Mouse (Mus musculus) ES-E14 (cell line): ENCODE results near the gene Elmo3. TPM values are rescaled to one million over a fixed set of nuclear protein-coding genes. Genes with fewer than 3 reads are reported as not detected.

Source experiments
- DNase-seq: peaks from one replicate; pipeline ENCODE4 v3.0.0-alpha.2; 2013; ENCODE audit warnings: low read depth, low spot score
- H3K27ac ChIP-seq: 2 replicates; pipeline ENCODE4 v1.5.1; 2012; ENCODE audit warnings: low read depth, mild to moderate bottlenecking, low read length, moderate library complexity, mixed read lengths; ENCODE audit not compliant: poor library complexity, insufficient read depth, severe bottlenecking
- H3K36me3 ChIP-seq: 2 replicates; pipeline ENCODE4 v1.6.1; 2012; ENCODE audit warnings: mild to moderate bottlenecking, low read length, moderate library complexity, mixed read lengths; ENCODE audit not compliant: control insufficient read depth, poor library complexity, insufficient read depth, severe bottlenecking
- H3K4me1 ChIP-seq, 2 experiments: fragments of 150-350 bp in 1 of 2; sonication (generic) in 1 of 2; 2 replicates each; pipeline ENCODE4 v1.6.1; 2012; ENCODE audit warnings: low read length in 2 of 2, mild to moderate bottlenecking in 1 of 2, mixed read lengths in 1 of 2; ENCODE audit not compliant: control insufficient read depth in 2 of 2, insufficient read depth in 2 of 2, poor library complexity in 1 of 2
- H3K4me3 ChIP-seq, 2 experiments: fragments of 150-350 bp in 1 of 2; sonication (generic) in 1 of 2; 2 replicates each; pipeline ENCODE4 v1.5.1; 2012; ENCODE audit warnings: low read length in 2 of 2, low read depth in 1 of 2, mild to moderate bottlenecking in 1 of 2, mixed read lengths in 1 of 2; ENCODE audit not compliant: insufficient read depth in 1 of 2, poor library complexity in 1 of 2, severe bottlenecking in 1 of 2
- H3K9ac ChIP-seq: 2 replicates; pipeline ENCODE4 v1.6.1; 2012; ENCODE audit warnings: low read depth, mild to moderate bottlenecking, low read length, mixed read lengths; ENCODE audit not compliant: poor library complexity, insufficient read depth, severe bottlenecking
- H3K9me3 ChIP-seq: fragments of 150-350 bp; sonication (generic); 2 replicates; pipeline ENCODE4 v1.6.1; 2012; ENCODE audit warnings: low read depth, mild to moderate bottlenecking, low read length; ENCODE audit not compliant: control insufficient read depth, insufficient read depth
- CHD2 ChIP-seq: IDR thresholded peaks from 2 replicates; pipeline ENCODE4 v1.6.1; 2014; ENCODE audit warnings: mild to moderate bottlenecking, low read depth, low read length, inconsistent platforms
- HCFC1 ChIP-seq: IDR thresholded peaks from 2 replicates; pipeline ENCODE4 v1.6.1; 2012; ENCODE audit warnings: low read length, inconsistent platforms, borderline replicate concordance; ENCODE audit not compliant: insufficient read depth
- MAFK ChIP-seq: IDR thresholded peaks from 2 replicates; pipeline ENCODE4 v1.6.1; 2014; ENCODE audit warnings: mild to moderate bottlenecking, low read depth, low read length, inconsistent platforms; ENCODE audit not compliant: insufficient read depth
- ZC3H11A ChIP-seq: IDR thresholded peaks from 2 replicates; pipeline ENCODE4 v1.6.1; 2012; ENCODE audit warnings: low read depth, mild to moderate bottlenecking, inconsistent platforms, low read length, borderline replicate concordance
- ZNF384 ChIP-seq: IDR thresholded peaks from 2 replicates; pipeline ENCODE4 v1.6.1; 2012; ENCODE audit warnings: low read depth, low read length, inconsistent platforms
- in situ Hi-C, 2 experiments: fragments of 600-800 bp; cut with MboI; formaldehyde crosslinking; loops; one replicate each; pipeline ENCODE4 v1.15.1; 2025; ENCODE audit warnings: low sequenced_read_pairs in 2 of 2, inconsistent platforms in 1 of 2; ENCODE audit not compliant: unreplicated experiment in 2 of 2
- total RNA-seq: library from RNA; depleted of rRNA; stranded (reverse); fragments of 300-350 nt; gene quantifications from 2 replicates; pipeline ENCODE4 v1.2.3, GENCODE M21; 2012

The Elmo3 gene
- total RNA-seq, 1 experiment = 3.5 TPM

DNA sequence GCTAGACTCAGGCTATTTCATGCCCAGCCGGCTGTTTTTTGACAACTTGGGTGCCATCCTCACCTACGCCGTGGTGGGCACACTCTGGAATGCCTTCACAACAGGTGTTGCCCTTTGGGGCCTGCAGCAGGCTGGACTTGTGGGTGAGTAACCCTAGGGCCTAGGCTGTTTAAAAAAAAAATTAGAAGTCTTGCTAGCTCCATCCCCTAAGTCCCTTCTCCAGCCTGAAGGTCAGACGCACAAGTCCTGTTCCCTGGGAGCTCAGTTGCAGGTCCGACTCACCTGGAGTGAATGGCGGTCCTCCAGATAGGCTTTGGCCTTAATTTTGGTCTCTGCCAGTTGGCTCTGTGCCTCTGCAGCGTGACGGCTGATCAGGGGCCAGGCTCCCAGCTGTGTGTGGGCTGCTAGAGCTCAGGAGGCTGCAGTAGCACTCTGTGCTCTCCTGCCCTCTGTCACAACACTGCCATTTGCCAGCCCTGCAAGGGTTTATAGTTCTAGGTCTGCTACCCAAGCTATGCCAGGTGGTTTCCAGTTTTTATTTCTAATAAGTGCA is 48.3 kb downstream of the Elmo3 start:
- H3K4me1 ChIP-seq = peaks cover 2 to 10% of the 10 kb centered on the region in 2 experiments; a peak in 1 of 4 replicates

DNA sequence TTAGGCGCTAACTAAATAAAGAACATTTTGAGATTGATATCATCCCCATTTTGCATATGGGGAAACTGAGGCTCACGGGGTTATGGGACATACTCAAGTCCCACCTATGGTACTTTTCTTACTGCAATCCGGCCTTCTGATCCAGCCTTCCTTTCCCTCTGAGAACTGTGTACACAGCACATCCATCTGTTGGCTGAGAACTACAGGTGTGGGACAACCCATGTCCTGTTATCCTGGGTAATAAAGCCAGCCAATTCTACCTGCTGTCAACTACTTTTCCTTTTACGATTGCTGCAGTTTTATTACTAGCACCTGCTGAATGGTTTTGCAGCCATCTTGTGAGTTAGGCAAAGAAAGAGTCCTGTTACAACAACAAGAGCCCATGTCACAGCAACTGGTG is 49.1 kb downstream of the Elmo3 start:
- no peak overlapping the region for H3K4me3 ChIP-seq
- TF ChIP-seq ZNF384 = no peak
- no peak for TF ChIP-seq ZC3H11A
- no peak for TF ChIP-seq MAFK
- TF ChIP-seq HCFC1 = no peak
- TF ChIP-seq CHD2 = no peak
- no peak for DNase-seq
- in situ Hi-C loops = no loop called here
- H3K4me1 ChIP-seq = peaks cover 2 to 16% of the 10 kb centered on the region in 2 experiments; a peak in 1 of 4 replicates
- H3K36me3 ChIP-seq = peaks cover 6% of the 10 kb centered on the region
- no peak overlapping the region for H3K27ac ChIP-seq
- H3K9ac ChIP-seq = no peak overlapping the region
- H3K9me3 ChIP-seq = no peaks in the 10 kb centered on the region

More for the DNA sequence above, 48.3 kb downstream of the Elmo3 start:
- Histone ChIP-seq H3K36me3 (peaks cover 6% of the 10 kb centered on the region), H3K27ac (no peak overlapping the region), H3K4me3 (no peak overlapping the region), H3K9ac (no peak overlapping the region), H3K9me3 (no peaks in the 10 kb centered on the region)
- in situ Hi-C loops = no loop called here
- no peak for DNase-seq
- TF ChIP-seq MAFK (no peak), HCFC1 (no peak)

DNA sequence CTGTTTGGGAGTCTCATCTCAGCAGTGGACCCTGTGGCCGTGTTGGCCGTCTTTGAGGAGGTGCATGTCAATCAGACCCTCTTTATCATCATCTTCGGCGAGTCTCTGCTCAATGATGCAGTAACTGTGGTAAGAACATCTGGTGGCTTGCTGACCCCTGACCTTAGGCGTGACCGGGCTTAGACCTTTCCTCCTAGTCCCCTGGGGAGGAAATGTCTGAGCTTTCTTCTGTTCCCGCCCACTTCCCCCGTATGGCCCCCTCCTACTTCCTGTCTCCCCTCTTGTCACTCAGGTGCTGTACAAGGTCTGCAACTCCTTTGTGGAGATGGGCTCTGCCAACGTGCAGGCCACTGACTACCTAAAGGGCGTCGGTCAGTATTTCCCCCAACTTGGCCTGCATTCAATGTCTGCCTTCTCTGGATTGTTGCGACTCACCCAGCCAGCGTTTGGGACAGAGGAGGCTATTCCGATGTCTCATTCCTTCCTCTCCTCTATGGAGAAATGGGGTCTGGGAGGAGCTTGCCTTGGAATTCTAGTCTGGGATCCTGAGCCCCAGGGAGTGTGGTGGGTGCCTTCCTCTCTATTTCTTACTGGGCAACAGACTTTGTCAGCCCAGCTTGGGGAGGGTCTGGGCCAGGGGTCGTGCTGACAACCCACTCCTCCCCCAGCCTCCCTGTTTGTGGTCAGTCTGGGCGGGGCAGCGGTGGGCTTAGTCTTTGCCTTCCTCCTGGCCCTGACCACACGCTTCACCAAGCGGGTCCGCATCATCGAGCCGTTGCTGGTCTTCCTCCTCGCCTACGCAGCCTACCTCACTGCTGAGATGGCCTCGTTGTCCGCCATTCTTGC is 50.0 kb downstream of the Elmo3 start:
- H3K36me3 ChIP-seq = peaks cover 6% of the 10 kb centered on the region
- H3K4me1 ChIP-seq = peaks cover 2 to 16% of the 10 kb centered on the region in 2 experiments; a peak in 1 of 4 replicates
- no peaks in the 10 kb centered on the region for H3K9me3 ChIP-seq
- TF ChIP-seq ZNF384 (no peak), MAFK (no peak), CHD2 (no peak), HCFC1 (no peak), ZC3H11A (no peak)
- peak overlapping the region; percentile 6 to 34; a peak in 2 of 4 replicates for H3K4me3 ChIP-seq
- no peak for DNase-seq
- no peak overlapping the region; the same call in 1 of the 2 replicates for H3K27ac ChIP-seq
- in situ Hi-C loops = no loop called here
- H3K9ac ChIP-seq = 0 out of 2 replicates have a peak overlapping the region, but pooled peaks have one; percentile 20

DNA sequence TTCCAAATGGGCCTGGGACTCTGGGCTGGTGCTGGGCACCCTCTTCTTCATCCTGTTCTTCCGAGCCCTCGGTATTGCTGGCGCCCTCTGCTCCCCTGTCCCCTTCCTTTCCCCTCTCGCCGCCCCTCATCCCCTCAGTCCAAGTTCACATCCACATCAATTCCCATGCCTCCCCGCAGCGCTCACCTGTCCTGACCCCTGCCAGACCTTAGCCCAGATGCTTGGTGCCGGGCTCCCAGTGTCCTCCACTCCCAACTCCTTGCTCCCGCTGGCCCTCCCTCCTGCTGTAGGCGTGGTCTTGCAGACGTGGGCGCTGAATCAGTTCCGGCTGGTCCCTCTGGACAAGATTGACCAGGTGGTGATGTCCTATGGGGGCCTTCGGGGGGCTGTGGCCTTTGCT is 51.3 kb downstream of the Elmo3 start:
- in situ Hi-C loops = no loop called here
- H3K36me3 ChIP-seq = peaks cover 6% of the 10 kb centered on the region
- H3K9ac ChIP-seq = no peak overlapping the region
- H3K27ac ChIP-seq = no peak overlapping the region
- H3K4me1 ChIP-seq = peaks cover 2 to 16% of the 10 kb centered on the region in 2 experiments; a peak in 1 of 4 replicates
- DNase-seq = no peak
- no peak for TF ChIP-seq HCFC1
- no peak for TF ChIP-seq ZNF384
- TF ChIP-seq MAFK = no peak
- no peak for TF ChIP-seq CHD2
- TF ChIP-seq ZC3H11A = no peak
- no peak overlapping the region for H3K4me3 ChIP-seq
- no peaks in the 10 kb centered on the region for H3K9me3 ChIP-seq
